Mouse (Mus musculus): ENCODE results near the gene Dot1l.

Dot1l gene

DNA sequence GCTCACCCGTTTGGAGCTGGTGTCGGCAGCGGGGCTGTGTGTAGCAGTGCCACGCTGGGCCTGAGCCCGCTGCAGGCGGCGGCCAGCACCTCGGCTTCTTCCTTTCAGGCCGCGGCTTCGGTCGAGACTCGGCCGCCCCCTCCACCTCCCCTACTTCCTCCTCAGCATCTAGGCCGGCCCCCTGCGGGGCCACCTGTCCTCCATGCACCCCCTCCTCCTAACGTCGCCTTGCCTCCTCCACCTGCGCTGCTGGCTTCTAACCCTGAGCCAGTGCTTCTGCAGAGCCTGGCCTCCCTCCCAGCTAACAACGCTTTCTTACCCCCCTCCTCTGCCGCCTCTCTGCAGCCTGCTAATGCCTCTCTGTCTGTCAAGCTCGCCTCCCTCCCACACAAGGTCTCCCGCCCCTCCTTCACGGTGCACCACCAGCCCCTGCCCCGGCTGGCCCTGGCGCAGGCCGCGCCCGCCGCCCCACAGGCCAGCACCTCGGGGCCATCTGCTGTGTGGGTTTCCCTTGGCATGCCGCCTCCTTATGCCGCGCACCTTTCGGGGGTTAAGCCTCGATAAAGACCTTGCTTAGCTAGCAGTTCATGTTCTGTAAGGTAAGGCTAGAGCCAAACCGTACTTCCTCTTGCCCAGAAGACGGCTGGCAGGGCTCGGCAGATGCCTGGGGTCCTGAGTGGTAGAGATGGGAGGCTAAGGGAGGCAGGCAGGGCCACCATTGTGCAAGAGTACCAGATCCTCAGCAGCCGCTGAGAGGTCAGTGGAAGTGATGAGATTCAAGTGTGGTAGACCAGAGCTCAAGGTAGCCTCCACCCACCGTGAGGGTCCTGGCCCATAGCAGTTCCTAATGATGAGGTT lies 37.4 kb downstream of the Dot1l start:
- no peak for DNase-seq (ENCODE audit: low spot score)

- DNase-seq (ENCODE audit: low spot score) = no peak
Observed at GRCm38 (mm10) chr10:80793033-80793784, 38.2 kb downstream of the Dot1l start.

GRCm38 (mm10) chr10:80793803-80794202 lies 38.8 kb downstream of the Dot1l start:
- DNase-seq (ENCODE audit: low spot score) = no peak

DNA sequence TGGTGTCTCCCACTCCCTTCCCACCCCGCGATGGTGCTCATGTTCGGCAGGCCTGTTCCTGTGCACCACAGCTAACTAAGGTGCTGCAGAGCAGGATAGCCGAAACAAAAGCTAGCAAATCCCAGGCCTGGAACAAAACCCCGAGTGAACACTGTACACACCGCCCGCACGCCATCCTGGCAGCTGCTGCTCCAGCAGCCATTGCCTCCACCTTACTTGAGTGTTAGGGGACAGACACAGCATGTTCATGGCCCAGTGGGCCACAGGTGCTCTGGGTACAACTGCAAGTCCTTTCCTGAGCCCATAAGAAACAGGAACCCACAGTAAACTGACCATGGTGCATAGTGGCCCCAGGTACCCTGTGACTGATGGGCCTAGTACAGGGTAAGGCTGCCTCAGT lies 39.7 kb downstream of the Dot1l start:
- DNase-seq (ENCODE audit: low spot score) = no peak

- no peak for DNase-seq (ENCODE audit: low spot score)
Observed at GRCm38 (mm10) chr10:80796307-80796848, 41.4 kb downstream of the Dot1l start.

DNA sequence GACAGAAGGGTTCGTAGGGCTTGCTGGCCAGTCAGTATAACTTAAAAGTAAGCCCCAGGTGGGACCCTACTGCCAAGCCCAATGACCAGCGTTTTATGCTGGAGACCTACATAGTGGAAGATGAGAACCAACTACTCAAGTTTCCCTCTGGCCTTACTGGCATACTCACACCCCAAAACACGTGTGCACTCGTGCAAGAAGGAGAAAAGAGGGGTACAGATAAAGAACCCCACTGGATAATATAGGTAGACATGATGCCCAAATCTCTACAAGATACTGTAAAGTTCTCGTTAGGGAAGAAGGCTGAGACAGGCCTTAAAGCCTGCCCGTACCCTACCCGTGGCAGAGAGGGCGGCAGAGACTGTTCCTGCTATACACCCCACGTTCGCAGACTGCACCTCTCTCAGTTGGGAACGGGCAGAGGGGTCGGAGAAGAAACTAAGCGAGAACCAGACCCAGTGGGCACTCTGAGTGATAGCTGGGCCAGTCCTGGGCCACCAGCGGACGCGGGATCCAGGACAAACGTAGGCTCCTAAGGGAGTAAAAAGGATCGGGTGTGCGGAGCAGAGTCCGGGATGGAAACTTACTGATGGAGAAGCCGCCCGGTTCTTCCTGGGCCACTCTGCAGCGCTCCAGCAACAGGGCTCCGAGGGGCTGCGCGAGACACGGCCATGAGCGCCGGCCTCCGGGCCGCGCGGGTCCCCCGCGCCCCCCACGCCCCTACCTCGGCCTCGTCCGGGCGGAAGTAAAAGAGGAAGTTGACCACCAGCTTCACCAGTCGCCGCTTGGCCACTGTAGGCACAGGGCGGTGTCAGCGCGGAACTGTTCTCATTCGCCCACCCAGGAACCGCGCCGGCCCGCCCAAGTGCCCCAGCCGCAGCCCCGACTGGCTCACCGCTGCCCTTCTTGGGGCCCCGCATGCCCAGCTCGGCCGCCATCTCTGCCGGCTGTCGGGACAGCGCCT lies 42.5 kb downstream of the Dot1l start:
- no peak for DNase-seq (ENCODE audit: low spot score)

DNA sequence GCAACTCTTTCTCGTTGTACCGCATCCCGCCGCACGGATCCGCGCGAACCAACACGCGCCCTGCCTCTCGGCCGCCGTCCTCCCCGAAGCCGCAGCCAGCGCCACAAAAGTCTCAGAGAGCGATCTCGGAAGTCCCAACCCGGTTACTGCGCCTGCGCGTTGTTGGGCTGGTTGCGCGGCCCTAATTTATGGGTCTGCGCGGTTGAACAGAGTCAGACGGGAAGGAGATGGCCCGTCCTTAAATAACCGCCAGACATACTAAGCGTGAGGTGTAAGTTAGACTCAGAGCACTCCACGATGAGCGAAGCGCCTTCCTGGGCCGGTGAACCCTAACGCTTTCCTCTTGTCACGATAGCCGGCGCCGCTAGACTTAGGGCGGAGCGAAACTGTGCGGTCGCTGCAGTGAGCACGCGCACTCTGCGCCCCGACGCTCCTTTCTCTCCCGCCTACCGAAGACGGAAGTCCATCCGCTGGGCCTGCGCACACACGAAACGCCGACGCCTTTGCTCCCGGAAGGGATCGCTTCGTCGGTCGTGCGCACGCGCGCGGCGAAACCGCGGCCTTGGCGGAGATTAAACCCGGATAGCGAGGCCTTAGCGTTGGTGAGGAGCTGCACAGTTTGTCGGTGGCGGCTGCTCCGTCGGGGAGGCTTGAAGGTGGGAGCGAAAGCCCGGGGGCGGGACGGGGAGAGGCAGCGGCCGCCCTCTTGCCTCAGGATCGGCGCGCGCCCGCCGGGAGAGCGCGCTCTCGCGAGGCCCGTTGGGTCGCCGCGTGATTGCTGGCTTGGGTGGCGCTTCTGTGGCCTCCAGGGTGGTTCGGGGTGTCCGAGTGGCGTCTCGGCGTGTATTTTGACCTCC lies 43.4 kb downstream of the Dot1l start, which contains the start of the genes Sf3a2 and Plekhj1:
Gene Sf3a2, plus strand, starts transcription at position 49 of the 857 bp plus-strand sequence.
Gene Plekhj1, minus strand, starts transcription at position 477 of the 857 bp plus-strand sequence.
- DNase-seq (ENCODE audit: low spot score) = peak; percentile 97

DNA sequence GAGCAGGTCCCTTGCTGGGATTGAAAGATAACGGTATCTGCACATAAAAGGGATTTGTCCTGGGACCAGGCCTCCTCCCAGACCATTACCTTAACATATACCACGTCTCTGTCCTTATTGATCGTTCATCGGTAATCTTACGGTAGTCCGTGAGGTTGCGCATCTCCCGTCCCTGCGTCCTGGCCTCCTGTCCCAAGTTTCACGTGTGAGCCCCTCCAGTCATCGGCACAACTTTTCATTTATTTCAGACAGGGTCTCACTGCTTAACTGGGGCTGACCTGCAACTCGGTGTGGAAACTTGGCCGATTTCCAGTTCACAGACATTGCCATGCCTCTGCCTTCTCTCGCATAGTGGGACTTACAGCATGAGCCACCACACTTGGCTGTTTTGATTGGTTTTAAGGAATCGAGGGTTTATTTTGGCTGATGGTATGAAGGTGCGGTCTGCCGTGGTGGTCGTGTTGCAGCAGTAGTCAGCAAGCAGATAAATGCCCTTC lies 44.1 kb downstream of the Dot1l start:
- no peak for DNase-seq (ENCODE audit: low spot score)

DNA sequence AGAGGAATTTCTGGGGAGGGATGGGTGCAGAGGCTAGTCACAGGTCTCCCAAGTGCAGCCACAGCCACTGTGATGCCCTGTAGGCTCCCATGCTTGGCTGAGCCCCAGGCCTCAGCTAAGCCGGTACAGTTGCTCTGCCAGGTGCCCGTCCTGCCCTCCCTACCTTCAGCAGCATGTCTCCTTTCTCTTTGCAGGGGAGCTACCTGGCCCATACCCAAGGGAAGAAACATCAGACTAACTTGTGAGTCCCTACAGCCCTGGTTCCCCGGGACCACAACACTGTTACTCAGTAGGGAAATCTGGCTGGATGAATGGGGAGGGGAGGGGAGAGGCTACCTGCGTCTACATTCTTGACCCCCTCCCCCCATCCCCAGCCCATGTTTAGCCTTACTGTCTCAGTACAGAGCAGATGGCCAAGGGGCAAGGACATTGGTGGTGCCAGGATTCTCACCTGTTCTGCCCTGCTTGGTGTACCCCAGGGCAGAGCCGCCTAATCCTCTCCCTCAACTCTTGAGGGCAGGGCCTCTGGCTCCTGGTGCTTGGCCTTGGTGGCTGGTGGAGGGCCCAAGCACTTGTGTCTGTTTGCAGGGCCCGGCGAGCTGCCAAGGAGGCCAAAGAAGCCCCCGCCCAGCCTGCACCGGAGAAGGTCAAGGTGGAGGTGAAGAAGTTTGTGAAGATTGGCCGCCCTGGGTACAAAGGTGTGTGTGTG lies 47.4 kb downstream of the Dot1l start:
- DNase-seq (ENCODE audit: low spot score) = no peak

DNA sequence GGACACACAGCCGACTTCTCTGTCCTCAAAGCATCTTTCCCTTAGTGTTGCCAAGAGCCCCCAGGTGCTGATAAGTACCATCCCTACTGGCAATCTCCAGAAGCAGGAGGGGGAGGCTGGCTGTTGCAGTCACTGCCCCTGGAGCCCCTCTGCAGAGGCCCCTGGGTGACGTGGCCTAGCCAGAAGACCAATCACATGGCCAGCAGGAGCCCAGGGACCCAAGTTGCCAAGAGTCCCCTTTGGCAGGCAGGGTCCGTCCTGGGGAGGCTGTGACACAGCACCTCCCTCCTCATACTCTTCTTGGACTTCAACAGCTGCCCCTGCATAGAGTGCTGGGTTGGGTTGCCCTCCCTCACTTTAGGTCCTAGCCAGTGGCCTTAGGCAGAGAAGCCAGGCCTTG lies 48.0 kb downstream of the Dot1l start:
- DNase-seq (ENCODE audit: low spot score) = no peak

GRCm38 (mm10) chr10:80804340-80804739 lies 49.3 kb downstream of the Dot1l start:
- no peak for DNase-seq (ENCODE audit: low spot score)

GRCm38 (mm10) chr10:80804916-80805315 lies 49.9 kb downstream of the Dot1l start, which contains the start of gene Amh:
Gene Amh (plus strand): TSS chr10:80805243.
- DNase-seq (ENCODE audit: low spot score) = peak; percentile 82

DNA sequence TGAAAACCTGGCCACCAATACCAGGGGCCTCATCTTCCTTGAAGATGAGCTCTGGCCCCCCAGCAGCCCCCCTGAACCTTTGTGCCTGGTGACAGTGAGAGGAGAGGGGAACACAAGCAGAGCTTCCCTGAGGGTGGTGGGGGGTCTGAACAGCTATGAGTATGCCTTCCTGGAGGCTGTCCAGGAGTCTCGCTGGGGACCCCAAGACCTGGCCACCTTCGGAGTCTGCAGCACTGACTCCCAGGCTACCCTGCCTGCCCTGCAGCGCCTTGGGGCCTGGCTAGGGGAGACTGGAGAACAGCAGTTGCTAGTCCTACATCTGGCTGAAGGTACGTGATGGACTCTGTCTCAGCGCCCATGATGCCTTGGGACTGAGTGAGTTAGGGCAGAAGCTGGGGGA lies 50.3 kb downstream of the Dot1l start:
- no peak for DNase-seq (ENCODE audit: low spot score)

DNA sequence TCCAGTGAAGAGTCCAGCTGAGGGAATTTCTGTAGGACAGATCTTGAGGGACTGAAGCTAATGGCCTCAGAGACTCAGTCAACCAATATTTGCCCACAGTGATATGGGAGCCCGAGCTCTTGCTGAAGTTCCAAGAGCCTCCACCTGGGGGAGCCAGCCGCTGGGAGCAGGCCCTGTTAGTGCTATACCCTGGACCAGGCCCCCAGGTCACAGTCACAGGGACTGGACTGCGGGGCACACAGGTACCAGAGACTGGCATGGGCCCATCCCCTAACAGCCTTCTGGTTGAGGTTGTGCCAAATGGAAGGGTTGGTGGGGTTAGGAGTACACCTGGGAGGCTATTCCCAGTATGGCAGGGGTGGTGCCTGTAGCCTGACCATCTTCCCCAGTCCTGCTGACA lies 50.9 kb downstream of the Dot1l start:
- peak; percentile 75 for DNase-seq (ENCODE audit: low spot score)

DNA sequence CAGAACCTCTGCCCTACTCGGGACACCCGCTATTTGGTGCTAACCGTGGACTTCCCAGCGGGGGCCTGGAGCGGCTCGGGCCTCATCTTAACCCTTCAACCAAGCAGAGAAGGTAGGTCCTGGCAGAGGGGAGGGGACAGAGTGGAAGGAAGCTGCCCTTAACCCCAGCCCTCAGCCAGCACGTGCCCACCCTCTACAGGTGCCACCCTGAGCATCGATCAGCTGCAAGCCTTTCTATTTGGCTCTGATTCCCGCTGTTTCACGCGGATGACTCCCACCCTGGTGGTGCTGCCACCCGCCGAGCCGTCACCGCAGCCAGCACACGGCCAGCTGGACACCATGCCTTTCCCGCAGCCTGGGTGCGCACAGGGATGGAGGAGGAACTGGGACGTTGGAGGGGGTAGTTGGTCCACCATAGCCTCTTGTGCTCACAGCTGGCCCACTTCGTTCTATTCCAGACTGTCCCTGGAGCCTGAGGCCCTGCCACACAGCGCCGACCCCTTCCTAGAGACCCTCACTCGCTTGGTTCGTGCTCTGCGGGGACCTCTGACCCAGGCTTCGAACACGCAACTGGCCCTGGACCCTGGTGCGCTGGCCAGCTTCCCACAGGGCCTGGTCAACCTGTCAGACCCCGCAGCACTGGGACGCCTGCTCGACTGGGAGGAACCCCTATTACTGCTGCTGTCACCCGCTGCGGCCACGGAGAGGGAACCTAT lies 51.5 kb downstream of the Dot1l start:
- DNase-seq (ENCODE audit: low spot score) = no peak

DNA sequence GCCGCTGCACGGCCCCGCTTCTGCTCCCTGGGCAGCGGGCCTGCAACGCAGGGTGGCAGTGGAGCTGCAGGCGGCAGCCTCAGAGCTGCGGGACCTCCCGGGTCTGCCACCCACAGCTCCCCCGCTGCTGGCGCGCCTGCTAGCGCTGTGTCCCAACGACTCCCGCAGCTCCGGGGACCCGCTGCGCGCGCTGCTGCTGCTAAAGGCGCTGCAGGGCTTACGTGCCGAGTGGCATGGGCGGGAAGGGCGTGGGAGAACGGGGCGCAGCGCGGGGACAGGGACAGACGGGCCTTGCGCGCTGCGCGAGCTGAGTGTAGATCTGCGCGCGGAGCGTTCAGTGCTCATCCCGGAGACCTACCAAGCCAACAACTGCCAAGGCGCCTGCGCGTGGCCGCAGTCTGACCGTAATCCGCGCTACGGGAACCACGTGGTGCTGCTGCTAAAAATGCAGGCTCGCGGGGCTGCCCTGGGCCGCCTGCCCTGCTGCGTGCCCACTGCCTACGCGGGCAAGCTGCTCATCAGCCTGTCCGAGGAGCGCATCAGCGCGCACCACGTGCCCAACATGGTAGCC lies 52.1 kb downstream of the Dot1l start:
- DNase-seq (ENCODE audit: low spot score) = peak; percentile 76

- DNase-seq (ENCODE audit: low spot score) = no peak
Observed at GRCm38 (mm10) chr10:80808099-80808984, 53.3 kb downstream of the Dot1l start.

Data from testis, postnatal 14 days (tissue).